Mouse (Mus musculus) CH12F3 (cell line): ENCODE measurements around the gene Tead1.

Experiments used
- in situ Hi-C: fragments of 300-500 bp; cut with MboI; formaldehyde crosslinking; loops from 2 replicates; pipeline ENCODE4 v1.14.3; 2020; ENCODE audit warnings: low sequenced_read_pairs

Gene Tead1

DNA sequence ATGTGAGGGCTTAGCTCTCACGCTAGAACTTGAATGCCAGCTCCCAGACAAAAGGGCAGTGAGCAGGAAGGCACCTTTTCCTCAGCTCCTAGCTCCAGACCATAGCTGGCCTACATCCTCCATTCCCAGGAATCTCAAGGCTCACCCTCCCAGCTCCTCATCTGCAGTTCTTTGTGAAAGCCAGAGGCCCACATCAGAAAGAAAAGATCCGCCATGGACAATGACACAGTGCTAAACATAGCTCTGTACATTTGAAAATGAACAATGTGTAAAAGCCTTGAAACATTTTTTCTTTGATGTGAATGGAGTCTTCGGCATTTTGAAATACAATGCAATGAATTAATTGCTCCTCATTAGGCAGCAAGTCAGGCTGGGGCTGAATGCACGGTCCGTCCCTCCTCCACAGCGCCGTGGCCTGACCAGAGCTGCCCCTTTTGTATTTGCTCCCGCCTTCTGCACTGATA is 172.2 kb downstream of the Tead1 start:
- in situ Hi-C loops, result loop anchor here (25.0 kb wide), 1 partner anchor 389 kb away; no protein-coding TSS in a partner anchor

DNA sequence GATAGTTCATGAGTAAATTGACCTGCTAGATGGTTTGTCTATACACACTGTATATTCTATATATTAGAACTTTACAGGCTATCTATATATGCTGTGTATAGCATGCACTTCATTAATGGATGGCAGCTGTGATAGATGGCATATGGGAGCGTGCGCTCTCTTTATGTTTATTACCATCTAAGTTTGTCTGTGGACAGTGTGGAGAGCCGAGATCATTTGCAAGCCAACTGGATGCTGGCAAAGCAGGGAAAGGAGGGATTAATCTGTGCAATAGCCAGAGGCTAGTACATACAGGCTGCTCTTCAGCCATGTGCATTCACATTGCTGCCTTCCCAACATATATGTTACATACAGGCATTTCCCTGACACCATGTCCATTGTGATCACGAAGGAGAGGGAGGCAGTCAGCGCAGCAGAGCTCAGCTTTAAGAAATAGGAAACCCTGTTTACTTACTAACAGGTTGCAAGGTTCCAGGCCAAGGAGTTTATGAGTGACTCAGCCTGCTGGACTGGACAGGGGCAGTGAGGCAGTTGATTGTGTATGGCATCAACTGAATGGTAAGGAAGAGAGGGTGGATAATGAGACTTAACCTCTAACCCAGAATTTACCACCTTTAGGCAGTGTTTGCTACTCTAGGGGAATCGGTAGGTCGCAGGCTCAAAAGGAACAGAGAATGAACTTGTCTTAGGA is 173.2 kb downstream of the Tead1 start:
- in situ Hi-C loops, result loop anchor here (25.0 kb wide), 1 partner anchor 390 kb away; no protein-coding TSS in a partner anchor

DNA sequence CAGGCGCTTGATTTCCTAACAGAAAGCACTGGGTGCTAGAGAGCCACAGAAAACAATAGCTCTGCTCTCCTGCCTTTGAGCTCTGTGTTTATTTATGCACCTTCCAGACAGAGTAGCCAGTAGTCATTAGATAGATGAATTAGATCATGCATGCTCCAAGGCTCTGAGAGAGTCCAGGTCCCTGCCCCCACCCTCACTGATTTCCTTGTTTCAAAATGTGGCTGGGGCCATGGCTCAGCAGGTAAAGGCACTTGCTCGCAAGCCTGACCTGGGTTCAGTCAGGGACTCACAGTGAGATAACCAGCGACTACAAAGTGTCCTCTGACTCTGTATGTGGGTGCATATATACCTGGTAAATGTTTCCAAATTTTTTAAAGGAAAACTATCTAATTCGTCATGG is 174.7 kb downstream of the Tead1 start:
- in situ Hi-C loops, result loop anchor here (25.0 kb wide), 1 partner anchor 392 kb away; no protein-coding TSS in a partner anchor

DNA sequence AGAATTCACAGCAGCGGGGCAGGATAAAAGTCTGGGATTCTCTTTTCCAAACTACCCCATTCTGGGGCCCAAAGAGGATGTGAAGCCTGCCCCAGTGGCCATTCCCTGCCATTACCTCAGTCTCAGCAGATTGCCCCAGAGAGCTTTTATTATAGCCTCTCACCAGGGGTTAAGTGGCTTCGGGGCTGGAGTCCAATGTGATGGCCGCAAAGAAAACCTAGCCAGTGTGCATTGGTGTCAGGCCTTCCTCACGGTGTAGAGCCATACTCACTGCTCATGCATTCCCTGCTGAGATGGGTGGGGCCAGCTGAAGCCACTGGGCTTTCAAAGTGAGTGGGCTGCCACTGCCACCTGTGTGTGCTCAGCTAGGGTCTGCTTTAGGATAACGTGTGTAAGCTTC is 175.4 kb downstream of the Tead1 start:
- in situ Hi-C loops, result loop anchor here (25.0 kb wide), 1 partner anchor 392 kb away; no protein-coding TSS in a partner anchor

DNA sequence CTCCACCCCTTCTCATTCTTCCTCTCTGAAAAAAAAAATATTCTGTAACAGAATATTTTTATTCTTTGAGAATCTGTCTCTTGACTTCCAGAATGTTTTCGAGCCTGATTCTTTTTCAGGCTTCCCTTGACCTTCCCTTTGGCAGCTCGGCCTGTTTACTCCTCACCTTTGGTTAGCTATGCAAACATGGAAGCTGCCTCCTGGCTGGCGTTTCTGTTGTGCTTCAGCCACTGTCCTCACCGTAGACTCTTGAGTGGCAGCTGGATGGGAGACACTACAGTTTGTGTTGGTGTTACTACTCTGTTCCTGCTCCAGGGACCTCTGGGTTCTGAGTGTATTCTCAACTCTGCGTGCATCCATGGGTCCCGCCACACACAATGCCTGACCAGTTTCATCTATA is 176.3 kb downstream of the Tead1 start:
- in situ Hi-C loops, result loop anchor here (25.0 kb wide), 1 partner anchor 393 kb away; no protein-coding TSS in a partner anchor

DNA sequence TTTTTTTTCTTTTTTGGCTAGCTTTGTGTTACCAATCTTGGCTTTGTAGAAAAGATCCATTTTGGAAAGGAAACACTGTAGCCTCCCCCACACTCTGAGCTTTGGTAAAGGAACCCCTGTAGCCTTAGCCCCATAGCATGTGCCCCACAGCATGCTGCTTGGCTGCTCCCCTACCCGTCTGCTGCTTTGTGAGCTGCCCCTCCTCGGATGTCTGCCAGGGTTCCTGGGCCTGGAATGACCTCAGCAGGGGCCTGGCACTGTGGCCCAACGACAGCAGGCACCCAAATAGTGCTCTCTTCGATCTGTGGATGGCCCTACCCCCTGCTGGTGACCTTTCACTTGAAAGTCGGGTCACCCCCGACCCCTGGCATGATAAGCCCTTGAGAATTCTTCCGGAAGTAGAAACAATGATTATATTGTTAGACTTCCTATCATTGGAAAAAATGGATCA is 177.0 kb downstream of the Tead1 start:
- in situ Hi-C loops, result loop anchor here (25.0 kb wide), 1 partner anchor 394 kb away; no protein-coding TSS in a partner anchor

DNA sequence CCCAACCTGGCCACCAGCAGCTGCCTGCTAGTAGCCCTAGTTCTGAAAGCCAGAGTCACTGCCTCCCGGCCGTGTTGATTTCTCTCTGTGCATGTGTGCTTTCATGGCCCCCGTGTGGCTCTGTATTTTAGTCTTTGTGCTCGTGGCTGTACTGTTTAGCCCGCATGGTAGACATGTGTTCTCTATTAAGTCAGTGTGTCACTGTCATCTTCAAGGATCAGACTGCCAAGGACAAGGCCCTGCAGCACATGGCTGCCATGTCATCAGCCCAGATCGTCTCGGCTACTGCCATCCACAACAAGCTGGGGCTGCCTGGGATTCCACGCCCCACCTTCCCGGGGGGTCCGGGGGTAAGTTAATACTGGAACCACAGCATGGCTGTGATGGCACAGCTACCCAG is 177.5 kb downstream of the Tead1 start:
- in situ Hi-C loops, result loop anchor here (25.0 kb wide), 1 partner anchor 394 kb away; no protein-coding TSS in a partner anchor

- in situ Hi-C loops, result loop anchor here (25.0 kb wide), 1 partner anchor 398 kb away; no protein-coding TSS in a partner anchor
These were observed 180.8 kb downstream of the Tead1 start for GRCm38 (mm10) chr7:112859887-112860286.

- in situ Hi-C loops, result loop anchor here (25.0 kb wide), 1 partner anchor 400 kb away; no protein-coding TSS in a partner anchor
These were observed 183.0 kb downstream of the Tead1 start for GRCm38 (mm10) chr7:112862086-112862485.

DNA sequence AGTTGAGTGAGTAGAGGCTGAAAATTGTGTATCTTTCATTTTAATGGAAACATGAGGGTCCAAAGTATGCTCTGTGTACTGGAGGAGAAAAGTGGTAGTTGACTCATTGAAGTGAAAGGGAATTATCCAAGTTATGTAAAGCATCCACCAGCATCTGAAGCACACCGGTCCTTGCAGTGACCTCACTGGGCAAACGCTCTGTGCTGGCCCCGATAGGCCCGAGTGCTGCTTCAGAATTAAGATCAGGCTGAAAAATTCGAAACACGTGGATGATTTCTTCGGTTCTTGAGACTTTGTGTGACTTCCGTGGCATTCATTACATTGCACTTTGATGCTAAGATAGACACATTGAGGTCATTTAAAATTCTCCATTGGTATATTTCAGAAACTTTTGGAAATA is 185.1 kb downstream of the Tead1 start:
- in situ Hi-C loops, result loop anchor here (25.0 kb wide), 1 partner anchor 402 kb away; no protein-coding TSS in a partner anchor

DNA sequence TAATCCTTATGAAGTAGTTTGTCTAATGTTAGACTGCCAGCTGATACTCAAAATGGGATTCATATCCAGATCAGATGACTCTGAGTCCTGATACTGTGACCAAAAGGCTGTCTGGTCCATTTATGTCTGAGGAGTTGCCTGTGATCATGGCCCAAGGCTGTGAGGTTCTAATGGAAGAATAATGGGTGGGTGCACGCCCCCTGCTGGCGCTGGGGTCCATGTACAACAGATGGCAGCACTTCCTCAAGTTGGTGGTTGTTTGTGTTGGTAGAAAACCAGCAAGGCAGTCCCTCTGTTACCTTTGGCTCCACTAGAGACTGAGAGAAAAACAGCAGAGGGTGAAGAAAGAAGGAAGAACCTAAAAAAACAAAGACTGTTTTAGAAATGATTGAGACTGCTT is 186.6 kb downstream of the Tead1 start:
- in situ Hi-C loops, result loop anchor here (25.0 kb wide), 1 partner anchor 403 kb away; no protein-coding TSS in a partner anchor

DNA sequence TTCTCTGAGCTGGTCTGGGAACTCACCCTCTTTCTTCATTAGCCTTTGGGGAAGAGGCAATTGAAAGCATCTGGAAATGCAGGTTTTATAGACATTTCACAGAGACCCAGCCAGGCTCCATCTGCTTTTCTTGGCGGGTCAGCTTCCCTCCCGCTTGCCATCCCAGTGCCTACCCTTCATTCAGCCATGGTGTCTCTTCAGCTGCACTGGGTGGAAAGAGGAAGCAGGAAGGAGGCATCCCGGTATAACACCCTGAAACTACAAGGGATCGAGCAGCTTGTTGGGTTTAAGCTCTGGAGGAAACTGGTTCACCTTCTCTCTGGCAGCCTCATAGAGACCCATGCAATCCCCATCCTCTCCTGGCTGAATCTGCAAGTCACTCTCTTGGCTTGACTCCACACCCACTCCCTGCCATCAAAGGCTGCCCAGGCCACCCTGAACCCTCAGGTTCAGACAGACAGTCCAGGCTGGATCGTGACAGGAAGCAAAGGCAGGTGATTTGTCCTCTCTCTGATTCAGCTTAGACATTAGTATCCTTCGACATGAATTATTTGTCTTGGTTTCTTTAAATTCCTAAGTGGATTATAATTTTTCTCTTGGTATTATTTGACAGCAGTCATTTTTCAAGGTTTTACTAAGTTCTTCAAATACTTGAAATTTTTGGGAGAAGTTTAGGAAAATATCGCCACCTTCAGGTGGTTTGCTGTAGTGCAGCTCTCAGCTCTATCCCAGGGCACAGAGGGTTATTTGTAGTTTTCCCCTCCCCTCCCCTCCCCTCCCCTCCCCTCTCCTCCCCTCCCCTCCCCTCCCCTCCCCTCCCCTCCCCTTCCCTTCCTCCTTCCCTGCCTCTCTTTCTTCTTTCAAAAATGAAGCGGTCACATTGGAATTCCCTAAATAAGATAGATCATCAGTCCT is 189.7 kb downstream of the Tead1 start:
- in situ Hi-C loops, result loop anchor here (25.0 kb wide), 1 partner anchor 407 kb away; no protein-coding TSS in a partner anchor

DNA sequence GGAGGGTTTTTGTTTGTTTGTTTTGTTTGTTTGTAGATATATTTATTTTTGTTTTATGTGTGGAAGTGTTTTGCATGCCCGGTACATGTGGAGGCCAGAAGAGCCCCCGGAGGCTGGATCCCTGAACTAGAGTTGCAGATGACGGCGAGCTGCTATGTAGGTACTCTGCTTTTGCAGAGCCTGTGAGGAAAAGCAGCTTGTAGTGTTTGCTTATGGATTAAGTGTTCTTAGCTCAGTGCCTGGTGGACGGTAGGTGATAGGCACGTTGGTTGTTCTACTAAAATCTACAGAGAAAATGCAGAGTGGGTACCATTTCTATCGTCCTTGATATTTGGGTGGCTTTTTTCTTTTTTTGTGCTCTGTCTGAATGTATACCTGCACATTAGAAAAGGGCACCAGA is 192.6 kb downstream of the Tead1 start:
- in situ Hi-C loops, result loop anchor here (25.0 kb wide), 1 partner anchor 409 kb away; no protein-coding TSS in a partner anchor

GRCm38 (mm10) chr7:112872435-112873196 is 193.5 kb downstream of the Tead1 start:
- in situ Hi-C loops, result loop anchor here (25.0 kb wide), 1 partner anchor 410 kb away; no protein-coding TSS in a partner anchor

- in situ Hi-C loops, result no loop called here
These were observed 197.0 kb downstream of the Tead1 start for GRCm38 (mm10) chr7:112876128-112876527.

DNA sequence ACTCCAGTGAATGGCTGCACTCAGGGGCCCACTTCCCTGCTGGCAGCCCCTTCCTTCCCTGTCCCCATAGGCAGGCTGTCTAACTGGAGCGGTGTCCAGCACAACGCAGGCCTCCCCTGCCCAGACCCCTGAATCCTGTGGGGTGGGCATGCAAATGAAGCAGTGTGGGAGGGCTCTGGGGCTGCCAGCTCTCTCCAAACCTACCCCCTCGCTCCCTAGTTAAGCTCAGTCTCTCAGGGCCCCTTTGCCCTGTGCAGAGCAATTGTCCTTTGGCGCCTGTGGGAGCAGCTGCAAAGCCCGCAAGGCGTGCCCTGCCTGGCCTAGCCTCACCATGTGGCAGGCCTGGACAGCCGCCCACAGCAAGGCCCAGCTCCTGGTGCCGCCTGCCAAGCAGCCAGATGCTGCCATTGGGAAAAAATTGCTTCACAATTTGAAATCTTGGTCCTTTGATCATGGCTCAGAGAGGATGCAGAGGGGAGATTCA is 204.7 kb downstream of the Tead1 start:
- in situ Hi-C loops, result no loop called here

GRCm38 (mm10) chr7:112885546-112885945 is 206.4 kb downstream of the Tead1 start:
- in situ Hi-C loops, result no loop called here

DNA sequence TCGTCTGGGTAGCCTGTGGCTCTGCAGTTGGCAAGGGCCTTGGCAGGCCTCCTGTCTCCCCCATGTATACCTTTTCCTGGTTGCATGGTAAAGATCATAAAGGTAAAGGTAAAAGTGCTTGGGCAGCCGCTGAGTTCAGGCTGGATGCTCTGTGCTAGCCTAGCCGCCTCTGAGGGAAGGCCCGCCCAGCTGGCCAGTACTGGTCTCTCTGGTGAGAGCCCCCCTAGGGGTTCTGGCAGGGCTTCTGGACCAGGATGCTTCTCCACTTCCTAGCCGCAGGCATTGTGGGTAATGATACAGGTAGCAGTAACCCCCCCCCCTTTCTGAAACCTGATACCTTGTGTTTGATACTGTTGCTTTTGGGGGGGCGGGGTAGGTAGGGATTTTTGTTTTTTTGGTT is 212.8 kb downstream of the Tead1 start:
- in situ Hi-C loops, result no loop called here

- in situ Hi-C loops, result no loop called here
These were observed 213.5 kb downstream of the Tead1 start for GRCm38 (mm10) chr7:112892595-112892994.

DNA sequence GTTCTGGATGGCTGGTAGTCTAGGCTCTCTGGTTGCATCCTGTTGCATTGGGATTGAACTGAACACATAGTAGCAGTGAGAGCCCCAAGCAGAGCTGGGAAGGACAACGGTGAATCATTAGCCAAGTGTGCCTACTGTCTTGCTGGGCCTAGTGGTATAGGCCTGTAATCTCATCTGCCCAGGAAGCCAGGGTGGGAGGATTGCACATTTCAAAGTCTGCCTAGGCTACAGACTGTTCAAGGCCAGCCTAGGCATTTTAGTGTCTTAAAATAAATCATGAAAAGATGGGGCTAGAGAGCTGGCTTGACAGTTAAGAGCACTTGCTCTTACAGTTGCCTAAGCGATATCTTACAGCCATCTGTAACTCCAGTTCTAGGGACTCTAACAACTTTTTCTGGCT is 217.2 kb downstream of the Tead1 start:
- in situ Hi-C loops, result no loop called here
